Mouse (Mus musculus): ENCODE data around the gene Gm436.

Gene Gm436

GRCm38 (mm10) chr4:144686268-144686667 lies at the start of gene Gm436:
Gene Gm436, minus strand, starts transcription at chr4:144686368.
- DNase-seq: no peak

GRCm38 (mm10) chr4:144721304-144721703 lies 35.1 kb upstream of the Gm436 start, which contains the start of gene Gm13178:
Gene Gm13178, minus strand, starts transcription at chr4:144721404.
- no peak for DNase-seq

GRCm38 (mm10) chr4:144719691-144720090 lies 33.5 kb upstream of the Gm436 start:
- no peak for DNase-seq

GRCm38 (mm10) chr4:144718288-144718687 lies 32.1 kb upstream of the Gm436 start:
- DNase-seq: no peak

GRCm38 (mm10) chr4:144638263-144638662 lies 47.9 kb downstream of the Gm436 start:
- DNase-seq: no peak
